Mouse (Mus musculus): Measurements from ENCODE around the gene Nup98.

- TF ChIP-seq CTCF (IDR thresholded peaks at IDR 0.05; ENCODE audit: insufficient read depth, low read length) (peak; percentile 42; the same call in 1 of the 2 replicates), POLR2A (IDR thresholded peaks at IDR 0.05; ENCODE audit: borderline replicate concordance, extremely low read depth, low read depth, low read length) (no peak)
Observed at GRCm38 (mm10) chr7:102137464-102137863, 72.5 kb downstream of the Nup98 start.
